Mouse (Mus musculus) adrenal gland, adult (tissue): ENCODE results near the gene Lgi1.

Experiments
- DNase-seq, 2 experiments: peaks; one replicate each; pipeline ENCODE4 v3.0.0; 2022 to 2023; ENCODE audit warnings: low spot score in 1 of 2; ENCODE audit not compliant: inconsistent age in 2 of 2

The Lgi1 gene

DNA sequence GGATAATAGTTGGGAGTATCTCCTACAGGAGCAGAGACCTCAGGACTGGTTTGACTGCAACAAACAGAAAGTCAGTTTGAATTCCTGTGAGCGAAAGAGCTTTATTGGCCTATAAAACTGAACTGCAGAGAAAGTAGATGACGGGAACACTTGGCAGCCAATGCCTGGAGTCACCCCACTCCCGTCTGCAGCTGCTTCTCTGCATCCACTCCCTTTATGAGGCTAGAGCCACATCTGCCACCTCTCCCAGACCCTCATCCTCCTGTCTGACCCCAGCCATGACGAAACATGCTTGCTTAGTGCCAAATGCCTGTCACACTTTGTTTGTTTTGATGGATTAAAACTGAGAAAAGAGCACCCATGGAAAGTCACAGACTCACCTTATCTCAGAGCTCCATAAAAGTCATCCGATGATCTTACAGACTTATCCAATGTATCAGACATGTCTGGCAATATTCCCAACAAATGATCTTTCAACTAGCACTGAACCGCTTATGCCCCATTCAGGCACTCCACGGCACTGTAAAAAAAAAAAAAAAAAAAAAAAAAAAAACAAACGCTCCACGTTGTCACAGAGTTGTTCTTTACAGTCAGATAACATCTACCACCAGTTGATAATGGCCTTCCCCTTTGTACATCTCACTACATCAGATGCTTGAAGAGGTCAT is 93.8 kb downstream of the Lgi1 start:
- peak; percentile 32 to 62 for DNase-seq

DNA sequence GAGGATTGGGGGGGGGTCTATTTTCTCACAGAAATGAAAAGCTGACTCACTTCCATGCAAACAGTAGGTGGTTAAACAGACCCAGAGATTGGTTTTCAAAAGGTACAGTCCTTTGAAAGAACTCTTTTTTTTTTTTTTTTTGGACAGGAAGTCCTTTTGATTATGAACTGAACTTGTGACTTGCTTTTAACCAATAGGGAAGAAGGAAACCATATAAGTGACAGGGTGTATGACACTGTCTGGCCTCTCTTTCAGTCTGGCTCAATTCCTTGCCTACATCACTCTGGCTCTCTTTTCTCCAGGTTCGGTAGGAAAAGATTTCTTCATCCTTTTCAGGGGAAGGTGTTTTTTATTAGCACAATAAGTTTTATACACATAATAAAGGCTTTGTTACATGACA is 95.0 kb downstream of the Lgi1 start:
- DNase-seq = no peak
